Mouse (Mus musculus): ENCODE results near the gene Cep128. TPM values are rescaled to one million over a fixed set of nuclear protein-coding genes. Genes with fewer than 3 reads are reported as not detected.

Gene Cep128
- polyA plus RNA-seq, 1 experiment, result 12.8 TPM

- TF ChIP-seq CTCF (IDR thresholded peaks at IDR 0.05; ENCODE audit: borderline replicate concordance, control insufficient read depth, extremely low read depth, insufficient read depth, low read length, poor library complexity), result no peak
- TF ChIP-seq POLR2A (IDR thresholded peaks at IDR 0.05; ENCODE audit: control insufficient read depth, extremely low read depth, insufficient read depth, low read length, poor library complexity), result no peak
- no peaks in the 10 kb centered on the region for H3K36me3 ChIP-seq (ENCODE audit: control insufficient read depth, insufficient read depth, low read length)
- 94% methylated on average over 8 of the region's 8 CpGs for WGBS
- no peaks in the 10 kb centered on the region for H3K4me1 ChIP-seq (replicated peaks; ENCODE audit: control insufficient read depth, insufficient read depth, low read length)
- H3K27ac ChIP-seq (ENCODE audit: control insufficient read depth, insufficient read depth, low read length), result no peak overlapping the region
- DNase-seq, result no peak
- H3K27me3 ChIP-seq (ENCODE audit: control insufficient read depth, insufficient read depth, low read length), result no peaks in the 10 kb centered on the region
- no peak overlapping the region for H3K4me3 ChIP-seq (ENCODE audit: control insufficient read depth, insufficient read depth, low read length)
These were observed 249.3 kb downstream of the Cep128 start for GRCm38 (mm10) chr12:91134740-91135517.

- no peaks in the 10 kb centered on the region for H3K4me1 ChIP-seq (replicated peaks; ENCODE audit: control insufficient read depth, insufficient read depth, low read length)
- TF ChIP-seq CTCF (IDR thresholded peaks at IDR 0.05; ENCODE audit: borderline replicate concordance, control insufficient read depth, extremely low read depth, insufficient read depth, low read length, poor library complexity), result no peak
- TF ChIP-seq POLR2A (IDR thresholded peaks at IDR 0.05; ENCODE audit: control insufficient read depth, extremely low read depth, insufficient read depth, low read length, poor library complexity), result no peak
- DNase-seq, result no peak
- no peaks in the 10 kb centered on the region for H3K36me3 ChIP-seq (ENCODE audit: control insufficient read depth, insufficient read depth, low read length)
- no peak overlapping the region for H3K27ac ChIP-seq (ENCODE audit: control insufficient read depth, insufficient read depth, low read length)
- no peaks in the 10 kb centered on the region for H3K27me3 ChIP-seq (ENCODE audit: control insufficient read depth, insufficient read depth, low read length)
- 69% methylated on average over 3 of the region's 3 CpGs for WGBS
- H3K4me3 ChIP-seq (ENCODE audit: control insufficient read depth, insufficient read depth, low read length), result no peak overlapping the region
These were observed 269.2 kb downstream of the Cep128 start for GRCm38 (mm10) chr12:91115054-91115453.

GRCm38 (mm10) chr12:91103316-91103715 is 280.9 kb downstream of the Cep128 start:
- no peak for TF ChIP-seq POLR2A (IDR thresholded peaks at IDR 0.05; ENCODE audit: control insufficient read depth, extremely low read depth, insufficient read depth, low read length, poor library complexity)
- no peak for TF ChIP-seq CTCF (IDR thresholded peaks at IDR 0.05; ENCODE audit: borderline replicate concordance, control insufficient read depth, extremely low read depth, insufficient read depth, low read length, poor library complexity)
- H3K4me3 ChIP-seq (ENCODE audit: control insufficient read depth, insufficient read depth, low read length), result no peak overlapping the region
- no peak overlapping the region for H3K27ac ChIP-seq (ENCODE audit: control insufficient read depth, insufficient read depth, low read length)
- no peaks in the 10 kb centered on the region for H3K27me3 ChIP-seq (ENCODE audit: control insufficient read depth, insufficient read depth, low read length)
- no peak for DNase-seq
- H3K36me3 ChIP-seq (ENCODE audit: control insufficient read depth, insufficient read depth, low read length), result no peaks in the 10 kb centered on the region
- WGBS, result 95% methylated on average over 4 of the region's 4 CpGs
- no peaks in the 10 kb centered on the region for H3K4me1 ChIP-seq (replicated peaks; ENCODE audit: control insufficient read depth, insufficient read depth, low read length)

- H3K4me3 ChIP-seq (ENCODE audit: control insufficient read depth, insufficient read depth, low read length), result no peak overlapping the region
- no peaks in the 10 kb centered on the region for H3K27me3 ChIP-seq (ENCODE audit: control insufficient read depth, insufficient read depth, low read length)
- no peak overlapping the region for H3K27ac ChIP-seq (ENCODE audit: control insufficient read depth, insufficient read depth, low read length)
- no peak for DNase-seq
- no peaks in the 10 kb centered on the region for H3K4me1 ChIP-seq (replicated peaks; ENCODE audit: control insufficient read depth, insufficient read depth, low read length)
- TF ChIP-seq CTCF (IDR thresholded peaks at IDR 0.05; ENCODE audit: borderline replicate concordance, control insufficient read depth, extremely low read depth, insufficient read depth, low read length, poor library complexity) (no peak), POLR2A (IDR thresholded peaks at IDR 0.05; ENCODE audit: control insufficient read depth, extremely low read depth, insufficient read depth, low read length, poor library complexity) (no peak)
- H3K36me3 ChIP-seq (ENCODE audit: control insufficient read depth, insufficient read depth, low read length), result no peaks in the 10 kb centered on the region
- 88% methylated on average over 6 of the region's 6 CpGs for WGBS
These were observed 286.3 kb downstream of the Cep128 start for GRCm38 (mm10) chr12:91097869-91098268.

GRCm38 (mm10) chr12:91096197-91096596 is 288.0 kb downstream of the Cep128 start:
- no peak overlapping the region for H3K4me3 ChIP-seq (ENCODE audit: control insufficient read depth, insufficient read depth, low read length)
- no peaks in the 10 kb centered on the region for H3K27me3 ChIP-seq (ENCODE audit: control insufficient read depth, insufficient read depth, low read length)
- H3K36me3 ChIP-seq (ENCODE audit: control insufficient read depth, insufficient read depth, low read length), result no peaks in the 10 kb centered on the region
- no peaks in the 10 kb centered on the region for H3K4me1 ChIP-seq (replicated peaks; ENCODE audit: control insufficient read depth, insufficient read depth, low read length)
- no peak for TF ChIP-seq POLR2A (IDR thresholded peaks at IDR 0.05; ENCODE audit: control insufficient read depth, extremely low read depth, insufficient read depth, low read length, poor library complexity)
- no peak for TF ChIP-seq CTCF (IDR thresholded peaks at IDR 0.05; ENCODE audit: borderline replicate concordance, control insufficient read depth, extremely low read depth, insufficient read depth, low read length, poor library complexity)
- H3K27ac ChIP-seq (ENCODE audit: control insufficient read depth, insufficient read depth, low read length), result no peak overlapping the region
- no peak for DNase-seq
- WGBS, result 96% methylated on average over 6 of the region's 6 CpGs

- no peak for DNase-seq
- Histone ChIP-seq H3K4me1 (replicated peaks; ENCODE audit: control insufficient read depth, insufficient read depth, low read length) (no peaks in the 10 kb centered on the region), H3K36me3 (ENCODE audit: control insufficient read depth, insufficient read depth, low read length) (no peaks in the 10 kb centered on the region), H3K27me3 (ENCODE audit: control insufficient read depth, insufficient read depth, low read length) (no peaks in the 10 kb centered on the region), H3K27ac (ENCODE audit: control insufficient read depth, insufficient read depth, low read length) (no peak overlapping the region), H3K4me3 (ENCODE audit: control insufficient read depth, insufficient read depth, low read length) (no peak overlapping the region)
- WGBS, result 93% methylated on average over 4 of the region's 4 CpGs
- TF ChIP-seq POLR2A (IDR thresholded peaks at IDR 0.05; ENCODE audit: control insufficient read depth, extremely low read depth, insufficient read depth, low read length, poor library complexity), result no peak
- TF ChIP-seq CTCF (IDR thresholded peaks at IDR 0.05; ENCODE audit: borderline replicate concordance, control insufficient read depth, extremely low read depth, insufficient read depth, low read length, poor library complexity), result no peak
These were observed 295.9 kb downstream of the Cep128 start for GRCm38 (mm10) chr12:91088271-91088670.

Measured in thymus, adult 2 months (tissue).